Mouse (Mus musculus) embryonic facial prominence, embryonic 11.5 days (tissue): Measurements from ENCODE around the gene Cd59b. TPM values are rescaled to one million over a fixed set of nuclear protein-coding genes. Genes with fewer than 3 reads are reported as not detected.
"Not testable (repeated sequence)": the region's sequence is repeated elsewhere in the genome, so short reads cannot be mapped to it uniquely, and the experiment has no call there.

Experiments
- ATAC-seq: fragments of 200-750 bp; cut with Nextera tagmentation; replicated peaks from 2 replicates; pipeline ENCODE4 v1.8.0; 2017; ENCODE audit warnings: low read depth; ENCODE audit not compliant: insufficient number of reproducible peaks, low FRiP score, low TSS enrichment
- DNase-seq: peaks from one replicate; pipeline ENCODE4 v3.0.0-alpha.2; 2015; ENCODE audit warnings: low spot score
- H3K27ac ChIP-seq: fragments of 300-500 bp; sonication (generic); replicated peaks from 2 replicates; pipeline ENCODE4 v1.5.1; 2014; ENCODE audit warnings: mild to moderate bottlenecking, low read depth, low read length, control low read depth
- H3K27me3 ChIP-seq: fragments of 300-500 bp; sonication (generic); 2 replicates; pipeline ENCODE4 v1.6.1; 2014; ENCODE audit warnings: mild to moderate bottlenecking, low read length, moderate library complexity, mixed read lengths; ENCODE audit not compliant: control insufficient read depth, insufficient read depth
- H3K36me3 ChIP-seq: fragments of 300-500 bp; sonication (generic); replicated peaks from 2 replicates; pipeline ENCODE4 v1.6.1; 2014; ENCODE audit warnings: low read depth, mild to moderate bottlenecking, low read length, moderate library complexity, mixed read lengths; ENCODE audit not compliant: control insufficient read depth, insufficient read depth
- H3K4me1 ChIP-seq: fragments of 300-500 bp; sonication (generic); 2 replicates; pipeline ENCODE4 v1.6.1; 2014; ENCODE audit warnings: low read length, mixed read lengths; ENCODE audit not compliant: control insufficient read depth, insufficient read depth
- H3K4me2 ChIP-seq: fragments of 300-500 bp; sonication (generic); 2 replicates; pipeline ENCODE4 v1.6.1; 2014; ENCODE audit warnings: low read depth, mild to moderate bottlenecking, control low read depth, low read length, moderate library complexity
- H3K4me3 ChIP-seq: fragments of 300-500 bp; sonication (generic); 2 replicates; pipeline ENCODE4 v1.5.1; 2014; ENCODE audit warnings: low read depth, low read length, control low read depth
- H3K9ac ChIP-seq: fragments of 300-500 bp; sonication (generic); replicated peaks from 2 replicates; pipeline ENCODE4 v1.6.1; 2014; ENCODE audit warnings: mild to moderate bottlenecking, control low read depth, low read length
- H3K9me3 ChIP-seq: fragments of 300-500 bp; sonication (generic); replicated peaks from 2 replicates; pipeline ENCODE4 v1.6.1; 2016; ENCODE audit warnings: mild to moderate bottlenecking, low read length, inconsistent platforms, mixed read lengths; ENCODE audit not compliant: control insufficient read depth
- WGBS: fragments of 180-500 bp; shearing (Covaris S2); extraction: QIAGEN DNeasy Blood & Tissue Kit; methylation state at CpG from one replicate; pipeline ENCODE4 v1.1.7; 2014; 5-methylcytosine and 5-hydroxymethylcytosine counted together
- polyA plus RNA-seq: library from polyadenylated mRNA; unstranded; fragments of >200 nt; fragmentation: Nextera tagmentation; extraction: Ambion mirVana; gene quantifications from 2 replicates; pipeline ENCODE4 v1.2.1, GENCODE M21; 2014

Cd59b gene
- polyA plus RNA-seq, 1 experiment from 2014 or later = 3.7 TPM

- H3K27me3 ChIP-seq, DNase-seq, H3K4me1 ChIP-seq, ATAC-seq, H3K9me3 ChIP-seq, H3K4me3 ChIP-seq, H3K4me2 ChIP-seq, H3K9ac ChIP-seq, H3K27ac ChIP-seq, H3K36me3 ChIP-seq: not testable (repeated sequence)
- 76% methylated on average over 1 of the region's 1 CpGs for WGBS
Measured at GRCm38 (mm10) chr2:104096796-104097195, 27.1 kb downstream of the Cd59b start.

GRCm38 (mm10) chr2:104097396-104097795 lies 27.7 kb downstream of the Cd59b start:
- 94% methylated on average over 4 of the region's 4 CpGs for WGBS
- not testable (repeated sequence) for H3K36me3 ChIP-seq, H3K27me3 ChIP-seq, H3K9me3 ChIP-seq, DNase-seq, H3K9ac ChIP-seq, H3K27ac ChIP-seq, H3K4me3 ChIP-seq, H3K4me1 ChIP-seq, H3K4me2 ChIP-seq, ATAC-seq

- 44% methylated on average over 3 of the region's 3 CpGs for WGBS
Measured at GRCm38 (mm10) chr2:104098529-104099230, 29.0 kb downstream of the Cd59b start.

GRCm38 (mm10) chr2:104099231-104099585 lies 29.6 kb downstream of the Cd59b start:
- Histone ChIP-seq H3K9me3 (no peaks in the 10 kb centered on the region), H3K9ac (no peak overlapping the region), H3K4me3 (no peak overlapping the region), H3K27me3 (no peaks in the 10 kb centered on the region), H3K4me1 (no peaks in the 10 kb centered on the region), H3K36me3 (no peaks in the 10 kb centered on the region), H3K4me2 (no peak overlapping the region), H3K27ac (no peak overlapping the region)
- ATAC-seq = no peak
- no peak for DNase-seq
- 98% methylated on average over 2 of the region's 2 CpGs for WGBS

More at GRCm38 (mm10) chr2:104098529-104099230, 29.0 kb downstream of the Cd59b start:
- Histone ChIP-seq H3K9me3 (no peaks in the 10 kb centered on the region), H3K9ac (no peak overlapping the region), H3K4me2 (no peak overlapping the region), H3K27ac (no peak overlapping the region), H3K4me1 (no peaks in the 10 kb centered on the region), H3K4me3 (no peak overlapping the region), H3K36me3 (no peaks in the 10 kb centered on the region), H3K27me3 (no peaks in the 10 kb centered on the region)
- DNase-seq = no peak
- no peak for ATAC-seq

GRCm38 (mm10) chr2:104099946-104100345 lies 30.3 kb downstream of the Cd59b start:
- 62% methylated on average over 1 of the region's 1 CpGs for WGBS
- H3K9me3 ChIP-seq = no peaks in the 10 kb centered on the region
- H3K27me3 ChIP-seq = no peaks in the 10 kb centered on the region
- DNase-seq = no peak
- H3K27ac ChIP-seq = no peak overlapping the region
- ATAC-seq = no peak
- no peak overlapping the region for H3K9ac ChIP-seq
- no peak overlapping the region for H3K4me3 ChIP-seq
- no peaks in the 10 kb centered on the region for H3K4me1 ChIP-seq
- H3K36me3 ChIP-seq = no peaks in the 10 kb centered on the region
- no peak overlapping the region for H3K4me2 ChIP-seq

- H3K9ac ChIP-seq = no peak overlapping the region
Measured at GRCm38 (mm10) chr2:104104800-104105199, 35.2 kb downstream of the Cd59b start.

GRCm38 (mm10) chr2:104109021-104109420 lies 39.4 kb downstream of the Cd59b start:
- not testable (repeated sequence) for H3K4me2 ChIP-seq, ATAC-seq, DNase-seq, H3K27ac ChIP-seq, H3K4me3 ChIP-seq, H3K36me3 ChIP-seq, H3K9me3 ChIP-seq, H3K4me1 ChIP-seq, H3K9ac ChIP-seq, H3K27me3 ChIP-seq
- WGBS = 93% methylated on average over 2 of the region's 2 CpGs

More at GRCm38 (mm10) chr2:104104800-104105199, 35.2 kb downstream of the Cd59b start:
- Histone ChIP-seq H3K27ac (no peak overlapping the region), H3K4me3 (no peak overlapping the region), H3K9me3 (no peaks in the 10 kb centered on the region), H3K36me3 (no peaks in the 10 kb centered on the region), H3K4me2 (no peak overlapping the region), H3K4me1 (no peaks in the 10 kb centered on the region), H3K27me3 (no peaks in the 10 kb centered on the region)
- WGBS = 94% methylated on average over 6 of the region's 6 CpGs
- ATAC-seq (no peak), DNase-seq (no peak)

- Histone ChIP-seq H3K27me3 (no peaks in the 10 kb centered on the region), H3K36me3 (no peaks in the 10 kb centered on the region), H3K4me3 (no peak overlapping the region), H3K9ac (no peak overlapping the region), H3K9me3 (no peaks in the 10 kb centered on the region), H3K27ac (no peak overlapping the region), H3K4me2 (no peak overlapping the region), H3K4me1 (no peaks in the 10 kb centered on the region)
- DNase-seq = no peak
- ATAC-seq = no peak
- WGBS = 65% methylated on average over 2 of the region's 2 CpGs
Measured at GRCm38 (mm10) chr2:104109528-104109927, 39.9 kb downstream of the Cd59b start.
